Mouse (Mus musculus): ENCODE results near the gene Olfr1424. TPM values are rescaled to one million over a fixed set of nuclear protein-coding genes. Genes with fewer than 3 reads are reported as not detected.

Gene Olfr1424
- polyA plus RNA-seq, 1 experiment from 2014 or later = not detected

GRCm38 (mm10) chr19:12010916-12011559 is 51.4 kb downstream of the Olfr1424 start:
- peak overlapping the region; percentile 88 for H3K27ac ChIP-seq (ENCODE audit: low read length)
- WGBS (ENCODE audit: insufficient replicate concordance) = under 1% methylated on average over 26 of the region's 26 CpGs
- H3K4me3 ChIP-seq (ENCODE audit: low read depth, low read length) = peak overlapping the region; percentile 62
- no peaks in the 10 kb centered on the region for H3K36me3 ChIP-seq (ENCODE audit: control insufficient read depth, insufficient read depth)
- peak overlapping the region; percentile 70 for H3K9ac ChIP-seq (ENCODE audit: low read depth, low read length)
- no peaks in the 10 kb centered on the region for H3K27me3 ChIP-seq (ENCODE audit: control insufficient read depth, insufficient read depth, low read depth, low read length)
- H3K4me2 ChIP-seq (ENCODE audit: low read depth, low read length) = peak overlapping the region; percentile 95
- peak; percentile 43 for ATAC-seq (ENCODE audit: low read depth)
- H3K9me3 ChIP-seq (replicated peaks; ENCODE audit: control insufficient read depth, low read length) = no peaks in the 10 kb centered on the region
- peaks cover 29% of the 10 kb centered on the region for H3K4me1 ChIP-seq (ENCODE audit: control insufficient read depth, low read depth, low read length)

GRCm38 (mm10) chr19:12010281-12010771 is 52.2 kb downstream of the Olfr1424 start:
- no peaks in the 10 kb centered on the region for H3K9me3 ChIP-seq (replicated peaks; ENCODE audit: control insufficient read depth, low read length)
- H3K27ac ChIP-seq (ENCODE audit: low read length) = peak overlapping the region; percentile 88
- H3K9ac ChIP-seq (ENCODE audit: low read depth, low read length) = peak overlapping the region; percentile 70
- no peaks in the 10 kb centered on the region for H3K36me3 ChIP-seq (ENCODE audit: control insufficient read depth, insufficient read depth)
- WGBS (ENCODE audit: insufficient replicate concordance) = under 1% methylated on average over 24 of the region's 24 CpGs
- peak overlapping the region; percentile 62 for H3K4me3 ChIP-seq (ENCODE audit: low read depth, low read length)
- peak overlapping the region; percentile 95 for H3K4me2 ChIP-seq (ENCODE audit: low read depth, low read length)
- peaks cover 29% of the 10 kb centered on the region for H3K4me1 ChIP-seq (ENCODE audit: control insufficient read depth, low read depth, low read length)
- no peaks in the 10 kb centered on the region for H3K27me3 ChIP-seq (ENCODE audit: control insufficient read depth, insufficient read depth, low read depth, low read length)
- peak; percentile 22 for ATAC-seq (ENCODE audit: low read depth)

GRCm38 (mm10) chr19:12009501-12010280 is 52.8 kb downstream of the Olfr1424 start:
- H3K27ac ChIP-seq (ENCODE audit: low read length) = peak overlapping the region; percentile 88
- H3K9me3 ChIP-seq (replicated peaks; ENCODE audit: control insufficient read depth, low read length) = no peaks in the 10 kb centered on the region
- ATAC-seq (ENCODE audit: low read depth) = peak; percentile 20
- H3K27me3 ChIP-seq (ENCODE audit: control insufficient read depth, insufficient read depth, low read depth, low read length) = no peaks in the 10 kb centered on the region
- H3K4me1 ChIP-seq (ENCODE audit: control insufficient read depth, low read depth, low read length) = peaks cover 31% of the 10 kb centered on the region
- under 1% methylated on average over 24 of the region's 24 CpGs for WGBS (ENCODE audit: insufficient replicate concordance)
- peak overlapping the region; percentile 95 for H3K4me2 ChIP-seq (ENCODE audit: low read depth, low read length)
- H3K9ac ChIP-seq (ENCODE audit: low read depth, low read length) = peak overlapping the region; percentile 70
- no peaks in the 10 kb centered on the region for H3K36me3 ChIP-seq (ENCODE audit: control insufficient read depth, insufficient read depth)
- peak overlapping the region; percentile 62 for H3K4me3 ChIP-seq (ENCODE audit: low read depth, low read length)

Other genes starting within 250 kb of the Olfr1424 start
- gene Stx3, start 243.3 kb downstream of the Olfr1424 start, polyA plus RNA-seq (2015; fragmentation: Nextera tagmentation; extraction: Ambion mirVana) = 1.8 and 2.3 TPM in 2 replicates
- gene Olfr1417, start 223.5 kb downstream of the Olfr1424 start, polyA plus RNA-seq (2015; fragmentation: Nextera tagmentation; extraction: Ambion mirVana) = not detected in 2 replicates
- gene Olfr1418, start 201.6 kb downstream of the Olfr1424 start, polyA plus RNA-seq (2015; fragmentation: Nextera tagmentation; extraction: Ambion mirVana) = not detected in 2 replicates
- gene Olfr1419, start 187.6 kb downstream of the Olfr1424 start, polyA plus RNA-seq (2015; fragmentation: Nextera tagmentation; extraction: Ambion mirVana) = not detected in 2 replicates
- gene Olfr1420, start 176.1 kb downstream of the Olfr1424 start, polyA plus RNA-seq (2015; fragmentation: Nextera tagmentation; extraction: Ambion mirVana) = not detected in 2 replicates
- 6.8 TPM in 2 replicates for gene Patl1, start 150.3 kb downstream of the Olfr1424 start, polyA plus RNA-seq (2015; fragmentation: Nextera tagmentation; extraction: Ambion mirVana)
- gene Osbp, start 96.7 kb downstream of the Olfr1424 start, polyA plus RNA-seq (2015; fragmentation: Nextera tagmentation; extraction: Ambion mirVana) = 1.7 TPM in 2 replicates
- gene Olfr1423, start 21.4 kb downstream of the Olfr1424 start, polyA plus RNA-seq (2015; fragmentation: Nextera tagmentation; extraction: Ambion mirVana) = 0.01 TPM in 1 of 2 replicates, not detected in the other
- gene Olfr1425, start 15.0 kb upstream of the Olfr1424 start, polyA plus RNA-seq (2015; fragmentation: Nextera tagmentation; extraction: Ambion mirVana) = not detected in 2 replicates
- not detected in 2 replicates for gene Olfr1426, start 29.3 kb upstream of the Olfr1424 start, polyA plus RNA-seq (2015; fragmentation: Nextera tagmentation; extraction: Ambion mirVana)
- gene Olfr1427, start 40.7 kb upstream of the Olfr1424 start, polyA plus RNA-seq (2015; fragmentation: Nextera tagmentation; extraction: Ambion mirVana) = not detected in 2 replicates
- gene Olfr1428, start 53.2 kb upstream of the Olfr1424 start, polyA plus RNA-seq (2015; fragmentation: Nextera tagmentation; extraction: Ambion mirVana) = not detected in 2 replicates
- gene Olfr76, start 60.5 kb upstream of the Olfr1424 start, polyA plus RNA-seq (2015; fragmentation: Nextera tagmentation; extraction: Ambion mirVana) = not detected in 2 replicates
- gene Olfr1555-ps1, start 107.4 kb upstream of the Olfr1424 start, polyA plus RNA-seq (2015; fragmentation: Nextera tagmentation; extraction: Ambion mirVana) = not detected in 2 replicates
- not detected in 2 replicates for gene Olfr1431, start 138.0 kb upstream of the Olfr1424 start, polyA plus RNA-seq (2015; fragmentation: Nextera tagmentation; extraction: Ambion mirVana)
- not detected in 2 replicates for gene Olfr1432, start 169.9 kb upstream of the Olfr1424 start, polyA plus RNA-seq (2015; fragmentation: Nextera tagmentation; extraction: Ambion mirVana)
- gene Olfr262, start 179.0 kb upstream of the Olfr1424 start, polyA plus RNA-seq (2015; fragmentation: Nextera tagmentation; extraction: Ambion mirVana) = not detected in 2 replicates
- not detected in 2 replicates for gene Olfr235, start 198.3 kb upstream of the Olfr1424 start, polyA plus RNA-seq (2015; fragmentation: Nextera tagmentation; extraction: Ambion mirVana)
- gene Olfr1434, start 217.2 kb upstream of the Olfr1424 start, polyA plus RNA-seq (2015; fragmentation: Nextera tagmentation; extraction: Ambion mirVana) = not detected in 2 replicates
- not detected in 2 replicates for gene Olfr1436, start 236.4 kb upstream of the Olfr1424 start, polyA plus RNA-seq (2015; fragmentation: Nextera tagmentation; extraction: Ambion mirVana)

Data from liver, embryonic 16.5 days (tissue).